In the genomic region with DNA sequence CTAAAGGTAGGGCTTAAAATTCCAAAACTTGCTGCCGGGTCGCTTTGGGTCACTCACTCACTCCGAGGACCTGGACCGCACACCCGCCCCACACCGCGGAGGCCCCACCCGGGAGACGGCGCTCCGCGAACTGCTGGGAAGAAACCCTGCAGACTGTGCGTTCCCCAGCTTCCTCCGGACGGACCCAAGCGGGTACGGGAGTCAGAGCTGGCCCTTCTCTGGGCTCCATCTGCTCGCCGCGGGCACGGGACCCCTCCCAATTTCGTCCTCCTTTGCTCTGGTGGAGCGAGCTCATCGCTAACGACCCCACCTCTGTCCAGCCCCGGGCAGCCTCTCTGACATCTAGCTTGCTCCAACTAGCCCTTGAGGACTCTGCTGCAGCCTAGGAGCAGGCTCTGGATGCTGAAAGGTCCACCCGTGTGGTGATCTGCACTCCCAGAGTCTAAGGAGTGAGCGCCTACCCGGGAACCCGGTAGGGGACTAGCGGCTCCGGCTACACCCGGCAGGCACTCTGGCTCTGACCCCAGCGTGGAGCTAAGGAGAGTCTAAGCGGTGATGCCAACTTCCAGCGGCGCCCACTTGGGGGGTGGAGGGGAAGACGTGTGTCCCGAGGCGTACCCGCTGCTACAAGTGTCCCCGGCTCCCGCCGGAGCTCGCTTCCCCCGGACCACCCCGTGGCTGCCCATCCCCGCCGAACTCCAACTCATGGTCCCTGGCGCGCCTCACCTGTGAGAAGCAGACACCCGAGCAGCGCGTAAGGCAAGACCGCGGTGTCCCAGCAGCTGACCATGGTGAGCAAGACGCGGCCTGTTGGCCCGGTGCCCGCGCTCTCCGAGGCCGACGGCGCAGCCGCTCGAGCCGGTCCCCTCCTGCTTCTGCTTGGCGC, we compare ENCODE assay signal across 8 mouse cellular contexts. TPM values are rescaled to one million over a fixed set of nuclear protein-coding genes. Genes with fewer than 3 reads are reported as not detected.
DNase-seq lines count a peak whose midpoint lies in the region; ATAC-seq and TF ChIP-seq lines count a peak whose summit lies in the region.

No protein-coding gene starts in this region.

- WGBS in intestine, postnatal 0 days, result under 1% methylated on average over 66 of the region's 69 CpGs

- H3K4me1 ChIP-seq in intestine, postnatal 0 days (replicated peaks; ENCODE audit: control insufficient read depth, insufficient read depth, low read length), result 0 out of 2 replicates have a peak, but pooled peaks cover 3% of the 10 kb centered on the region

- no peak for TF ChIP-seq CTCF in intestine, postnatal 0 days (IDR thresholded peaks at IDR 0.05; ENCODE audit: low read depth)

- peak overlapping the region; percentile 65 for H3K4me2 ChIP-seq in intestine, postnatal 0 days (replicated peaks; ENCODE audit: low read depth)

- H3K9ac ChIP-seq in intestine, postnatal 0 days (ENCODE audit: low read depth, low read length), result 0 out of 2 replicates have a peak overlapping the region, but pooled peaks have one; percentile 8

- H3K9me3 ChIP-seq in intestine, postnatal 0 days (ENCODE audit: control insufficient read depth), result no peaks in the 10 kb centered on the region

- H3K36me3 ChIP-seq in intestine, postnatal 0 days (ENCODE audit: control insufficient read depth, insufficient read depth), result no peaks in the 10 kb centered on the region

- H3K4me3 ChIP-seq in intestine, postnatal 0 days (ENCODE audit: low read depth, low read length), result peak overlapping the region; percentile 44

- peak; percentile 36; the same call in 1 of the 2 replicates for ATAC-seq in intestine, postnatal 0 days

- peak; percentile 62 to 63 for DNase-seq in cerebellum, postnatal 14 days
- no peak for DNase-seq in cerebellum, adult 11-12 months
- peak; percentile 79 for DNase-seq in adrenal gland, postnatal 14 days
- DNase-seq in gastrocnemius, postnatal 10 days, result peak; percentile 71
- DNase-seq in lung, postnatal 10 days, result peak; percentile 70
- peak; percentile 66 for DNase-seq in ovary, postnatal 36 days (ENCODE audit: low spot score)
- no peak for DNase-seq in layer of hippocampus, adult 18-20 months (ENCODE audit: low spot score in 2 of 2)

- peak overlapping the region; percentile 21 for H3K27ac ChIP-seq in intestine, postnatal 0 days (ENCODE audit: low read depth, low read length)

- H3K27me3 ChIP-seq in intestine, postnatal 0 days (replicated peaks; ENCODE audit: control insufficient read depth, insufficient read depth, low read length), result peaks cover 66% of the 10 kb centered on the region

RNA-seq across cellular contexts. Expression of a gene that starts 0.6 kb away (rescaled TPM):
- total RNA-seq in adrenal gland, postnatal 14 days (2021), result 56.2 and 60.0 TPM in 2 replicates
- total RNA-seq in gastrocnemius, postnatal 10 days (2021), result 10 to 100 TPM; 14.7 to 17.8 TPM
- 5.8 and 7.0 TPM in 2 replicates for polyA plus RNA-seq in intestine, postnatal 0 days (2015; fragmentation: Nextera tagmentation; extraction: Ambion mirVana)
- total RNA-seq in layer of hippocampus, adult 18-20 months (2021), result 10 to 100 TPM; 30.4 to 32.0 TPM

Comparison
In these comparisons a context has a peak if more than half of its experiments do, and no peak if none do; other contexts are left out.
1. DNase-seq: peak in cerebellum, postnatal 14 days (2 of 2), adrenal gland, postnatal 14 days (single experiment), gastrocnemius, postnatal 10 days (single experiment), lung, postnatal 10 days (single experiment) and ovary, postnatal 36 days (single experiment); none in cerebellum, adult 11-12 months (single experiment) and layer of hippocampus, adult 18-20 months (0 of 2).